ENCODE assay signal across 28 mouse cellular contexts in the genomic region with DNA sequence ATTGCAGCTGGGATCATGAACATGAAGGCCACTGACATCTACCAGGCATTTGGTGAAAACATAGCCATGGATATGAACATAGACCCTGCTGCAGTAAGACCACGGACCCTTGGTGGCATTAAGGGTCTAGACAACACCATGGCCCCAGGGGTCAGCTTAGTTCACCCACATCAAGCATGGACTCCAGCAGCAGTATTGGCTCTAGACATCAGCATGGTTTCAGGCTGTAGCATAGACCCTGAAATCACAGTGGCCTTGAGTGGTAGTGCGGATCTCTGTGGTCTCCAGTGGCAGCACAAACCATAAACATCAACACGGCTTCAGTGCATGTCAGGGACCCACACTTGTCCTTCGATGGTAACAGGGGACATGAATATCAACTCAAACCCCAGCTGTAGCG. TPM values are rescaled to one million over a fixed set of nuclear protein-coding genes. Genes with fewer than 3 reads are reported as not detected.
"Had no signal": no experiment of that assay in that cellular context is flagged by ENCODE, and none has a peak within 500 bp of the region (broad histone marks: within the 10 kb centered on the region; RNA-seq: fewer than 3 reads in every experiment).

No protein-coding gene starts in this region.

- H3K27me3 ChIP-seq: liver, embryonic 13.5 days; liver, embryonic 15.5 days; lung, embryonic 15.5 days; neural tube, embryonic 12.5 days had no signal

- H3K36me3 ChIP-seq: liver, embryonic 13.5 days; liver, embryonic 15.5 days; lung, embryonic 15.5 days; neural tube, embryonic 12.5 days had no signal

- DNase-seq: liver, embryonic 13.5 days; liver, postnatal 0 days; lung, adult 2 months; lung, postnatal 14 days; lung, postnatal 36 days; midbrain, embryonic 14.5 days; retina, postnatal 1 day; right cerebral cortex, adult 18-20 months; right cerebral cortex, postnatal 25 days; right cerebral cortex, postnatal 4 days; spleen, adult 18-20 months; thymus, adult 18-20 months; thymus, postnatal 14 days; thymus, postnatal 36 days had no signal

- H3K9ac ChIP-seq: liver, embryonic 13.5 days; liver, embryonic 15.5 days; liver, postnatal 0 days; lung, embryonic 15.5 days; neural tube, embryonic 12.5 days had no signal

- ATAC-seq: liver, postnatal 0 days; lung, postnatal 0 days had no signal

- H3K4me1 ChIP-seq: liver, embryonic 13.5 days; liver, embryonic 15.5 days; lung, embryonic 15.5 days; neural tube, embryonic 12.5 days had no signal

- H3K4me3 ChIP-seq: liver, embryonic 13.5 days; liver, embryonic 15.5 days; lung, embryonic 15.5 days; neural tube, embryonic 12.5 days had no signal

- H3K4me2 ChIP-seq: liver, embryonic 13.5 days; liver, embryonic 15.5 days; lung, embryonic 15.5 days; midbrain, embryonic 11.5 days; neural tube, embryonic 12.5 days had no signal

- H3K27ac ChIP-seq: liver, embryonic 13.5 days; liver, embryonic 15.5 days; lung, embryonic 15.5 days; macrophage; neural tube, embryonic 12.5 days had no signal

- H3K9me3 ChIP-seq: liver, embryonic 13.5 days; liver, embryonic 15.5 days; lung, embryonic 15.5 days; neural tube, embryonic 12.5 days had no signal

RNA-seq across cellular contexts. Expression of a gene that starts 36.7 kb away (rescaled TPM):
- total RNA-seq: megakaryocyte progenitor cell, adult 5-6 weeks; midbrain, postnatal 0 days; monocyte, adult 5-6 weeks; neutrophil, adult 5-6 weeks had no signal
- polyA plus RNA-seq: liver, embryonic 13.5 days; liver, embryonic 15.5 days; liver, postnatal 0 days; lung, adult 2 months; lung, embryonic 15.5 days; lung, postnatal 0 days; macrophage; midbrain, embryonic 11.5 days; midbrain, embryonic 14.5 days; midbrain, postnatal 0 days; neural tube, embryonic 12.5 days; neural tube, embryonic 14.5 days; small intestine, adult 2 months; stomach, embryonic 14.5 days; stomach, embryonic 16.5 days had no signal
